Mouse (Mus musculus) lung, postnatal 4 days (tissue): ENCODE measurements around the gene Rcc1l.

Experiments used
- DNase-seq, 2 experiments: peaks; one replicate each; pipeline ENCODE4 v3.0.0; 2021

Rcc1l gene

DNA sequence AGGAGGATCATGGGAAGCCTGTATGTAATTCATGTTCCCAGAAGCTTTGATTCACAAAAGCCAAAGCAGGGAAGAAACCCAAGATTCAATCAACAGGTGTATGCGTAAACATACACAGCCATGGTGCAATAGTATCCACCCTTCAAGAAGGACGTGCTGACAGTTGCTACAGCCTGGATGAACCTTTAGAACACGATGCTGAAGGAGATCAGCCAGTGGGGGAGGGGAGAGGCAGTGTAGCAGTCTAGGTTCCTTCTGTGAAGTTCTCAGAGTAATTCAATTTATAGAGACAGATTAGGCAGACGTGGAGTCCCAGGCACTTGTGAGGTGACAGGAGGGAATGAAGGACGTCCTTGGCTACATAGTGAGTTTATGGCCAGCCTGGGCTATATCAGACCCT is 61.6 kb downstream of the Rcc1l start:
- no peak for DNase-seq

DNA sequence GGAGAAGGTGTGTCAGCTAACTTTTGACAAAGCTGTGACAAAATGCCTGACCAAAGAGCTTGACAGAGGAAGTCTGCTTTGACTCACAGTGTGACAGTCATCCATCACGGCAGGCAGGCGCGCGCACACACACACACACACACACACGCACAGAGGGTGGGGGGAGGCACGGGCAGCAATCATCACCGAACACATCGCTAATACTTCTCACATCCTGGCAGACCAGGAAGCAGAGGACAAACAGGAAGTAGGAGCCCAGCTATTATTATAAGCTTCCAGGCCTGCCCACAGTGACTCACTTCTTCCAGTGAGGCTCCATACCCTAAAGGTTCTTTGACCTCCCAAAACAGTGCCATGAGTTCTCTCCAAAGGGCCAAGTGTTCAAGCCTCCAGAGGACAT is 70.7 kb downstream of the Rcc1l start:
- peak; percentile 18 to 55 for DNase-seq

DNA sequence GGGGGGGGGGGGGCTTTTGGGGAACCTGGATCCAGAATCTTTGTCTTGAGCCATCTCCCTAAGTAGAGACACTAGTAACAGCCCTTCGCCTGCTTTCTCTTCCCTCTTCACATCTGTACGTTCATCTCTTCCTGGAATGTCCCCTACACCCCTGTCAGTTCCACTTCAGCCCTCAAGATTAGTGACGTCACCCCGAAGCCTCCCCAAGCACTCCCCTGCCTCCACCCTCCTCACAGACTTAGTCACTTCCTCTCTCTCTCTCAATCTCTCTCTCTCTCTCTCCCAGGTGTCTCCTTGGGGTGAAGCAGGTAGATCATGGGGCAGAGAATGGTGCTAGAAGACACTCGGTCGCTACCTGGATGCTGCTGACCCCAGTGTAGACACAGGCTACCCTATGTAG is 73.9 kb downstream of the Rcc1l start:
- DNase-seq: no peak

DNA sequence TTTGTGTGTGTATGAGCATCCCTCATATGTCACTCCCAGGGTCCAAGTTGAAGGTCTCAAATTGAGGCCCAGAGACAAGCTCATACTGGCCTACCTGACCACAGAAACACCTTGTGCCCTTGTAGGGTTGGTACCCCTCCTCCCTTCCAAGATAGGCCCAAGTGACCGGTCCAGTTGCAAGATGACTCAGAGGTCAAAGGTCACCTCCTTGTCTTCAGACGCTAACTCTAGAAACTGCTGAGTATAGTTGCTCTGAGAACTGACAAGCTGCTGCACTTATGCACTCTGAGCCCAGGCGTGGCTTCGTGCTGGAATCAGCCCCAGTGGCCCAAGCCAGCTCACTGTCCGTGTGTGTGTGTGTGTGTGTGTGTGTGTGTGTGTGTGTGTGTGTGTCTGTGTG is 74.7 kb downstream of the Rcc1l start:
- peak in 1 of 2 experiments; percentile 43 for DNase-seq

DNA sequence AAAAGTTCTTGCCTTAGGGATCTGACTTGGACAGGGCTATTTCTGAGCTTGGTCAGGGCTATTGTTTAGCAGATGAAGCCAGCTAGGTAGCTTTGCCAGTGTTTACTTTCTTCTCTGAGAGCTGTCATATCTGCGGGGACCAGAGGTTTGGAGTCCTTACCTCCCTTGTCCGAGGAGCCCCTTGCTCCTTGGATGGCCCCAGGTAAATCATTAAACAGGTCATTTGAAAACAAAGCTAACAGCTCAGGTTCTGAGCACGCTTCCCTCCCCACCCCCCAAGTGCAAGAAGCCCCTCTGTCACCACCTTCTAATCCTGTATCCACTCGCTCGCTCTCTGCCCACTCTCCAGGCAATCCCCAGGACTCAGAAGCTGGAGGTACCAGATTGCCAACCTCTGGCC is 75.3 kb downstream of the Rcc1l start:
- no peak for DNase-seq

- no peak for DNase-seq
Measured at GRCm38 (mm10) chr5:134100232-134100771, 76.3 kb downstream of the Rcc1l start.

DNA sequence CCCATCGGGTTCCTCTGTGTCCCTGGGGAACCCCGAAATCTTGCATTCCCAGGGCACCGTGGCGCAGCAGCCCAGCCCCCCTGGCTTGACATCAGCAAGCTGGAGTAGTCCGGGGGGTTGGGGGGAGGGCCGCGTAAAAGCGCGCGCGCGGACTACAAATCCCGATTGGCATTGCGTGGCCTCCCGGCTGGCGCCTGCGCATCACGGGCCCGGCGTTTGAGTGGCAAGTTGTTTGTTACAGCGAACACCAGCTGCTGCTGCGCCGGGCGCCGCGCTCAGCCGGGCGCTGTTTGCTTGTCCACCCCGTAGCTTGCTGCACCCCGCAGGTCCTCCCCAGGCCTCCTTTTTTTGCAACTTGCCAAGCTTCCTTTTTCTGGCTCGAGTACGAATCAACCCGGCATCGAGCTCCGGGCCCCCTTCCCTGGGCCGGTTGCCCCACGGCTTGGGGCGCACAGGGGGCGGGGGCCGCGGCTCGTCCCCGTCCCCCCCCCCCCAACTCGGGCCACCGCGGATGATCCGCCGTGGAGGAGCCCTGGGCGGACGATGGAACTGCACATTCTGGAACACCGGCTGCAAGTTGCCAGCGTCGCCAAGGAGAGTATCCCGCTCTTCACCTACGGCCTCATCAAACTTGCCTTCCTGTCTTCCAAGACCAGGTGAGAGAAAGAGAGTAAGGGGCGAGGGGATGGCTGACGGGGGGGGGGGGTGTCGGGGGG is 76.9 kb downstream of the Rcc1l start, which contains the start of gene Castor2:
Gene Castor2 (plus strand): TSS at position 216 of the 716 bp plus-strand sequence.
- peak; percentile 94 to 96 for DNase-seq

DNA sequence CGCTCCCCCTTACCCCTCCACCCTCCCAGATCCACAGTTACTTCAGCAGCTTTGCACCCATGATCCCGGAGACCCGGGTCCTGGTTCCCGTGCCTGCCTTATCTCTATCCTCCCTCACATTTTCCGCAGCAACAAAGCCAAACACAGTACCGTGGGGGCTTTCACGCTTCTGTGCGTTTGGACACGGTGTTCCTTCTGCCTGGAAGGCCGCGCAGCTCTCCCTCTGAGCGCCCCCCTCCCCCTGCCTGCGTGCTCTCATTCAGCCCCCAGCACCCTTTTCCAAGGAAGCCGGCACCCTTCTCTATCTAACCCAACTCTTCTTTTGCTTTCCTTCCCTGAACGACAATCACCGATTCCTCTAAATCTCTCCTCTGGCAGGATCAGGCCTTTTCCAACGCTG is 77.6 kb downstream of the Rcc1l start:
- DNase-seq: peak in 1 of 2 experiments; percentile 29

DNA sequence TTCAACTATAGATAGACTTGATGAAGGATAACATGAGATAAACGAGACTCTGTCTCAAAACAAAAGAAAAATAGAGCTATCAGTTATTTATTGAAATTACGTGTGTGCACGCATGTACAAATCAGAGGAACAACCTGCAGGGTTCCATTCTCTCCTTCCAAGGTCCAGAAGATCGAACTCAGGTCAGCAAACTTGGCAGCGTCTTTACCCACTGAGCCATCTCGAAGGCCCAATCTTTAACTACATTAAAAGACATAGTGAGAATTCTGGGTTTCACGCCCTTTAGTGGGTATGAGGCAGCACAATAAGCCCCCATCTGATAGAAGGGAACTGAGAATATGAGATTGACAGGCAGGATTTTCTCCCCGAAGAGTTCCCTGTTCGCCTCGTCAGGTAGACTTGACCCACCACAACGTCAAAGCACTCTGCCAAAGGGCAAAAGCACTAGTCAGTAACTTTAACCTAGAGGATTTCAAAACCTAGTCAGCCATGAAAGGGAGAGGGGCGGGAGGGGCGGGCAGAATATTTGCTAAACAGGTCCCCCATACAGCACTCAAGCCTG is 78.2 kb downstream of the Rcc1l start:
- DNase-seq: no peak
